Mouse (Mus musculus): ENCODE results near the gene Fcamr.

Fcamr gene

DNA sequence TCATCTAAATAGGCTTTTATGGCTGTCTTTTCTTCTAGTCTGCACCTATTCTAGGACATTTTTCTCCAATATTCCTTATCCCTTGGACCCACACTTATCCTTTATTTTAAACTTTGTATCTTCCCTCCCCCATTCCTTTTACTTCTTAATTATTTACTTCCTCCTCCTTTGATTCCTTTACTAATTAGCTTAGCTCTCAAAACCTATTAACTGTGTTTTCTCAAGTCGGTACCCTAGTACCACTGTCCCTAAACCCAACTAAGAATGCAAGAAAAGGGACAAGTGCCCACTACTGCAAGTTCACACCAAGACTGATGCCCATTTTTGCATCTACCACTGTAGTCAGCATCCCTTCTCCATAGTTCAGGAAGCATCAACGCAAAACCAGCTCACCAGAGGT, 55.0 kb downstream of the Fcamr start:
- DNase-seq, result no peak

DNA sequence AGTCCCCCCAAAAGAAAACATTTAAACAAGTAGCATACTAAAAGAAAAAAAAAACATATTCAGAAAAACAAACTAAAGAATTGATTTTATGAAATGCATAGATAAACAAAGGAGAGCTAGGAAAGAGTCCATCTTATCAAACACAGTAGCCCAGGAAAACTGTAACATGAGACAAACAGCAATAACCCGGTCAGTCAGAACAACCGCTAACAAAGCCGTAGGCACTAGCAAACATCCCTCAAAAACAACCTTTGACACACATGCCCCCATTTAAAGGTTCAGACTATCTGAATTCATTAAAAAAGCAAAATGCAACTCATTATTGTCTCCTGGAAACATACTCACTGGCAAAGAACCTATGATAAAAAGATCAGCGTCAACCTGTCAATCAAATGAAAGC, 56.8 kb downstream of the Fcamr start:
- no peak for DNase-seq

DNA sequence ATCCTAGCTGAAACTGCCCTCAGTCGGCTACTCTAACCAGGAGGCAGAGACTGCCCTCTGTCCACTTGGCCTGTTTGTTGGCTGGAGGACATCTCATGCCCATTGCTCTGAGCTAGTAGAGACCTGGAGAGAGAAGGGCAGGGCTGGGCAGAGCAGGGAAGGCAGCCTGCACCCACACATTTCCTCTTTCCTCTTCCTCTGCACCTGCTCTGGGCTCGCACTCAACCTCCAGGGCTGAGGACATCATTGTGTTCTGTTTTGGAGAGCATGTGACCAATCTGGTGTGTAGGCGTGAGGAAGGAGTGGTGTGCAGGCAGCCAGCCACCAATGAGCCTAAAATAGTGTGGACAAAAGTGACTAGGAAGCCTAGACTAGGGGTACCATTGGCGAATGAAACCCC, 63.5 kb downstream of the Fcamr start:
- DNase-seq, result peak; percentile 47
